8 mouse cellular contexts compared by ENCODE assay signal in the genomic region with DNA sequence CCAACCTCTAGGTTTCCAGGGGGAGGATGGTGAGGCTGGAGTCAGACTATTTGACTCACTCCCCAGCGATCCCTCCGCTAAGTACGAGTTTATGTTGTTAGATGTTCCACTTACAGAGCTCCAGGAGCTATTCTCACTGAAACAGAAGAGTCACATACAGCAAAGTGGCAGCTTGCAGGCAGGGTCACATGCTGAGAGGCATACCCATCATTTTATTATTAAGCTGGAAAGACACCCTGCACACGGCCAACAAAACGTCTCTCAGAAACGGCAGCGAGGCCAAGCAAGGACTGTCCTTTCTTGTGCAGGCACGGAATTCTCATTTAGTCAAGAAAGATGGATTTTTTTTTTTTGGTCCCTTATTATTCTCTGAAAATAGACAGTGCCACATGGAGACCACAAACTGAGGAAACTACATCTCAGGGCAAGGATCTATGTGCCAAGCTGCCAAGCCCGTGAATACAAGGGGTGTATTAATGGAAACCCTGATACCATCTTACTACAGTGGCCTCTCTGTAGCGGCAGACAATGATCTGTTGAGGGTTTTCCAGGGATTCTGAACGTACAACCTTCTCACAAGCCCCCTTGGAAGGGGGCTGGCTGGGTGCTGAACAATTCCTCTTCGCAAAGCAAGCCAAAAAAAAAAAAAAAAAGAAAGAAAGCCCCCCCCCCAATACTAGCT. TPM values are rescaled to one million over a fixed set of nuclear protein-coding genes. Genes with fewer than 3 reads are reported as not detected.
DNase-seq lines count a peak whose midpoint lies in the region; ATAC-seq and TF ChIP-seq lines count a peak whose summit lies in the region.

No protein-coding gene starts in this region.

- no peak for TF ChIP-seq POLR2A in spleen, adult 2 months (IDR thresholded peaks at IDR 0.05; ENCODE audit: low read depth, low read length)

- peaks cover 21% of the 10 kb centered on the region; the same call in 1 of the 2 replicates for H3K4me1 ChIP-seq in spleen, adult 2 months (ENCODE audit: control insufficient read depth, insufficient read depth, insufficient read length)
- peaks cover 32% of the 10 kb centered on the region for H3K4me1 ChIP-seq in hindbrain, postnatal 0 days (ENCODE audit: insufficient read depth, low read length)
- peaks cover 47% of the 10 kb centered on the region for H3K4me1 ChIP-seq in neural tube, embryonic 12.5 days

- WGBS in spleen, adult 2 months: 58% methylated on average over 12 of the region's 12 CpGs
- 5% methylated on average over 12 of the region's 12 CpGs for WGBS in hindbrain, postnatal 0 days
- WGBS in neural tube, embryonic 12.5 days: 49% methylated on average over 12 of the region's 12 CpGs

- no peaks in the 10 kb centered on the region for H3K27me3 ChIP-seq in spleen, adult 2 months (ENCODE audit: control insufficient read depth, insufficient read depth, low read length)
- no peaks in the 10 kb centered on the region for H3K27me3 ChIP-seq in hindbrain, postnatal 0 days (ENCODE audit: insufficient read depth, low read length)
- no peaks in the 10 kb centered on the region for H3K27me3 ChIP-seq in neural tube, embryonic 12.5 days (replicated peaks)

- H3K36me3 ChIP-seq in spleen, adult 2 months (ENCODE audit: control insufficient read depth, insufficient read depth, low read length): no peaks in the 10 kb centered on the region
- H3K36me3 ChIP-seq in hindbrain, postnatal 0 days (ENCODE audit: insufficient read depth, low read length): no peaks in the 10 kb centered on the region
- peaks cover 6% of the 10 kb centered on the region; the same call in 1 of the 2 replicates for H3K36me3 ChIP-seq in neural tube, embryonic 12.5 days

- TF ChIP-seq CTCF in spleen, adult 2 months (IDR thresholded peaks at IDR 0.05; ENCODE audit: extremely low read depth, insufficient read depth, insufficient read length, insufficient replicate concordance): no peak
- no peak for TF ChIP-seq CTCF in hindbrain, postnatal 0 days (IDR thresholded peaks at IDR 0.05; ENCODE audit: low read depth)

- ATAC-seq in cerebellum, adult (ENCODE audit: insufficient number of reproducible peaks, low FRiP score, low TSS enrichment): no peak; the same call in 1 of the 2 replicates
- ATAC-seq in hindbrain, postnatal 0 days: peak; percentile 65
- ATAC-seq in neural tube, embryonic 12.5 days (ENCODE audit: low FRiP score, low read depth): no peak

- peak overlapping the region; percentile 94 for H3K9ac ChIP-seq in hindbrain, postnatal 0 days (replicated peaks; ENCODE audit: low read length)
- H3K9ac ChIP-seq in neural tube, embryonic 12.5 days: peak overlapping the region; percentile 97

- peak overlapping the region; percentile 80; the same call in 1 of the 2 replicates for H3K4me3 ChIP-seq in spleen, adult 2 months (ENCODE audit: extremely low read depth, insufficient read depth, insufficient read length)
- H3K4me3 ChIP-seq in hindbrain, postnatal 0 days (ENCODE audit: low read length): peak overlapping the region; percentile 93
- peak overlapping the region; percentile 94 for H3K4me3 ChIP-seq in neural tube, embryonic 12.5 days

- H3K4me2 ChIP-seq in hindbrain, postnatal 0 days (ENCODE audit: low read depth, low read length): peak overlapping the region; percentile 84
- peak overlapping the region; percentile 89 for H3K4me2 ChIP-seq in neural tube, embryonic 12.5 days (replicated peaks)

- H3K9me3 ChIP-seq in hindbrain, postnatal 0 days (ENCODE audit: low read length): no peaks in the 10 kb centered on the region
- H3K9me3 ChIP-seq in neural tube, embryonic 12.5 days: no peaks in the 10 kb centered on the region

- H3K27ac ChIP-seq in spleen, adult 2 months (ENCODE audit: insufficient read depth, low read length): peak overlapping the region; percentile 83; the same call in 1 of the 2 replicates
- peak overlapping the region; percentile 95 for H3K27ac ChIP-seq in hindbrain, postnatal 0 days
- H3K27ac ChIP-seq in neural tube, embryonic 12.5 days: no peak overlapping the region; the same call in 1 of the 2 replicates

- peak; percentile 55 for DNase-seq in cerebellum, adult 11-12 months
- no peak for DNase-seq in spleen, adult 2 months (ENCODE audit: low read depth in 1 of 2, low spot score in 2 of 2)
- DNase-seq in spleen, adult 18-20 months: no peak
- DNase-seq in hindbrain, postnatal 0 days (ENCODE audit: low spot score): peak; percentile 76
- no peak for DNase-seq in layer of hippocampus, postnatal 10 days (ENCODE audit: low spot score in 2 of 2)
- no peak for DNase-seq in urinary bladder, postnatal 14 days (ENCODE audit: low spot score)

RNA-seq across cellular contexts. Expression of gene Vps37b, which starts 1.5 kb away (rescaled TPM):
- polyA plus RNA-seq in spleen, adult 2 months (2012; rRNA removed): 58.1 and 72.8 TPM in 2 replicates
- 104 and 110 TPM in 2 replicates for total RNA-seq in hindbrain, postnatal 0 days (2014; rRNA removed)
- 94.0 and 95.1 TPM in 2 replicates for polyA plus RNA-seq in hindbrain, postnatal 0 days (2015; fragmentation: Nextera tagmentation; extraction: Ambion mirVana)
- 70.9 and 71.2 TPM in 2 replicates for polyA plus RNA-seq in neural tube, embryonic 12.5 days (2016; fragmentation: Nextera tagmentation; extraction: Ambion mirVana)
- total RNA-seq in layer of hippocampus, postnatal 10 days (2021): 10 to 100 TPM; 38.4 to 41.6 TPM

RNA-seq across cellular contexts. Expression of gene Hip1r, which starts 57.1 kb away (rescaled TPM):
- 46.3 and 59.2 TPM in 2 replicates for polyA plus RNA-seq in spleen, adult 2 months (2012; rRNA removed)
- 46.9 and 65.5 TPM in 2 replicates for total RNA-seq in hindbrain, postnatal 0 days (2014; rRNA removed)
- 32.6 and 33.9 TPM in 2 replicates for polyA plus RNA-seq in hindbrain, postnatal 0 days (2015; fragmentation: Nextera tagmentation; extraction: Ambion mirVana)
- polyA plus RNA-seq in neural tube, embryonic 12.5 days (2016; fragmentation: Nextera tagmentation; extraction: Ambion mirVana): 12.6 and 14.6 TPM in 2 replicates
- 10 to 100 TPM; 63.7 to 70.1 TPM for total RNA-seq in layer of hippocampus, postnatal 10 days (2021)

Comparison
In these comparisons a context has a peak if more than half of its experiments do, and no peak if none do; other contexts are left out.
1. DNase-seq: peak in cerebellum, adult 11-12 months (single experiment) and hindbrain, postnatal 0 days (single experiment); none in spleen, adult 2 months (0 of 2), spleen, adult 18-20 months (0 of 2), layer of hippocampus, postnatal 10 days (0 of 2) and urinary bladder, postnatal 14 days (single experiment).
2. Peak in every context shown above with its lines, with median percentiles within 50 percentile points of each other: H3K4me3 ChIP-seq.